Mouse (Mus musculus) left cerebral cortex, adult 11 months (tissue): Measurements from ENCODE around the gene Phykpl.
A peak's percentile ranks its signal among the peaks of the same experiment; 100 is the strongest.

Experiments used
- DNase-seq: peaks from one replicate; pipeline ENCODE4 v3.0.0; 2022; ENCODE audit warnings: low spot score

The Phykpl gene

GRCm38 (mm10) chr11:51584431-51585248 is at the start of gene Phykpl:
Gene Phykpl, plus strand, starts transcription at chr11:51584757.
- peak; percentile 88 for DNase-seq

- no peak for DNase-seq
Measured at GRCm38 (mm10) chr11:51538388-51538787, 46.2 kb upstream of the Phykpl start.

GRCm38 (mm10) chr11:51538919-51539758 is 45.4 kb upstream of the Phykpl start:
- DNase-seq, result no peak

GRCm38 (mm10) chr11:51539759-51540282 is 44.7 kb upstream of the Phykpl start:
- peak; percentile 89 for DNase-seq

- no peak for DNase-seq
Measured at GRCm38 (mm10) chr11:51542424-51542823, 42.1 kb upstream of the Phykpl start.

GRCm38 (mm10) chr11:51543487-51544050 is 41.0 kb upstream of the Phykpl start:
- DNase-seq, result no peak

- DNase-seq, result no peak
Measured at GRCm38 (mm10) chr11:51544413-51544812, 40.1 kb upstream of the Phykpl start.

GRCm38 (mm10) chr11:51545811-51546210 is 38.7 kb upstream of the Phykpl start:
- no peak for DNase-seq

GRCm38 (mm10) chr11:51551253-51551652 is 33.3 kb upstream of the Phykpl start:
- no peak for DNase-seq

- no peak for DNase-seq
Measured at GRCm38 (mm10) chr11:51552091-51552490, 32.5 kb upstream of the Phykpl start.

GRCm38 (mm10) chr11:51554590-51554989 is 30.0 kb upstream of the Phykpl start:
- DNase-seq, result no peak

- no peak for DNase-seq
Measured at GRCm38 (mm10) chr11:51555066-51555465, 29.5 kb upstream of the Phykpl start.

- no peak for DNase-seq
Measured at GRCm38 (mm10) chr11:51563276-51563675, 21.3 kb upstream of the Phykpl start.

GRCm38 (mm10) chr11:51565062-51565461 is 19.5 kb upstream of the Phykpl start:
- DNase-seq, result no peak

- DNase-seq, result no peak
Measured at GRCm38 (mm10) chr11:51565951-51566350, 18.6 kb upstream of the Phykpl start.

GRCm38 (mm10) chr11:51568801-51569200 is 15.8 kb upstream of the Phykpl start:
- no peak for DNase-seq

GRCm38 (mm10) chr11:51576454-51576853 is 8.1 kb upstream of the Phykpl start:
- DNase-seq, result no peak

- no peak for DNase-seq
Measured at GRCm38 (mm10) chr11:51577587-51577986, 7.0 kb upstream of the Phykpl start.

- DNase-seq, result no peak
Measured at GRCm38 (mm10) chr11:51579024-51579423, 5.5 kb upstream of the Phykpl start.

GRCm38 (mm10) chr11:51582713-51583112 is 1.8 kb upstream of the Phykpl start:
- DNase-seq, result no peak

GRCm38 (mm10) chr11:51584057-51584430 is 513 bp upstream of the Phykpl start:
- no peak for DNase-seq

- no peak for DNase-seq
Measured at GRCm38 (mm10) chr11:51585608-51586252, 1.2 kb downstream of the Phykpl start.
